Mouse (Mus musculus): Measurements from ENCODE around the gene Sec1.

DNA sequence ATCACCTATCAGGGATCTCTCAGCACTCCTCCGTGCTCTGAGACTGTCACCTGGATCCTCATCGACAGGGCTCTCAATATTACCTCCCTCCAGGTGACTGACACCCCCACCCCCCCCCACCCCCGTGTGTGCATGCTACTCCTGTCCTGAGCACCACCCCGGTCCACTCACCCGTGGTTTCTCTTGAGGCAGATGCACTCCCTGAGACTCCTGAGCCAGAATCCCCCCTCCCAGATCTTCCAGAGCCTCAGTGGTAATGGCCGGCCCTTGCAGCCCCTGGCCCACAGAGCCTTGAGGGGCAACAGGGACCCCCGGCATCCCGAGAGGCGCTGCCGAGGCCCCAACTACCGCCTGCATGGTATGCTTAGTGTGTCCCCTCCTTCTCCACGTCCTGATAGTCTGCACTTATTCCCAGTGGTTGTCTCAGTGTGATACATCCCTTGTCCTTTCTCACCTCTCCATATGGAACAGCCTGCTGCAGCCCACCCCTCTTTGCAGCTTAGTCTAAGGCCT, 9.4 kb upstream of the Sec1 start:
- no peak for TF ChIP-seq CTCF (IDR thresholded peaks at IDR 0.05; ENCODE audit: low read depth)
- no peak for TF ChIP-seq EP300 (IDR thresholded peaks at IDR 0.05; ENCODE audit: low read depth)
